Comparison of ENCODE assay signal across 8 mouse cellular contexts in the genomic region with DNA sequence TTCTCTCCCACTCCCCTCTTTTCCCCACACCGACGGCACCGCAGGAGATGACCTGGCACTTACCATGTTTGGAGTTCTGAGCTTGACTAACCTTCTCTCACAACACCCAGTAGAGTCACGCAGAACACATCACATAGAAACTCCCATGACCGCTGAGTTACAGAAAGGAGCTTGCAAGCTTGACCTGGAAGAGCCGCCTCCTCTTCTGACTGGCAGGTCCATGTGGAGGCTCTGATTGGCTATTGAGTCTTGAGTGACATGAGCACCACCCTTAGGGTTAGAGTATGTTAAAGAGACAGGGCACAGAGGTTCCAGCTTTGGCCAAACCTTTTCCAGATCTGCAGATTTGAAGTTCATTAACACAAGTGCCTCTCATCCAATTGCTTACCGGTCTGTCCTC. TPM values are rescaled to one million over a fixed set of nuclear protein-coding genes. Genes with fewer than 3 reads are reported as not detected.
DNase-seq lines count a peak whose midpoint lies in the region; ATAC-seq and TF ChIP-seq lines count a peak whose summit lies in the region.
"Not testable (repeated sequence)": the region's sequence is repeated elsewhere in the genome, so short reads cannot be mapped to it uniquely, and the experiment has no call there.

Gene Gm14326 (minus strand): TSS at position 153 of the 400 bp plus-strand sequence.

- 0% methylated on average over 3 of the region's 7 CpGs for WGBS in forebrain, embryonic 13.5 days
- 3% methylated on average over 4 of the region's 7 CpGs for WGBS in liver, embryonic 14.5 days (ENCODE audit: insufficient replicate concordance)
- WGBS in stomach, embryonic 14.5 days = 0% methylated on average over 3 of the region's 7 CpGs

- not testable (repeated sequence) for H3K36me3 ChIP-seq in forebrain, embryonic 13.5 days (ENCODE audit: poor library complexity, severe bottlenecking); liver, embryonic 14.5 days (replicated peaks; ENCODE audit: control insufficient read depth, insufficient read depth, low read depth); stomach, embryonic 14.5 days (ENCODE audit: control insufficient read depth, insufficient read depth, low read length)

- ATAC-seq in forebrain, embryonic 13.5 days; liver, embryonic 14.5 days (ENCODE audit: insufficient read depth); stomach, embryonic 14.5 days (ENCODE audit: insufficient number of reproducible peaks, insufficient read depth, low FRiP score, low read depth): not testable (repeated sequence)

- not testable (repeated sequence) for TF ChIP-seq CTCF in liver, embryonic 14.5 days (IDR thresholded peaks at IDR 0.05; ENCODE audit: low read depth)

- not testable (repeated sequence) for H3K27ac ChIP-seq in forebrain, embryonic 13.5 days; liver, embryonic 14.5 days; stomach, embryonic 14.5 days (ENCODE audit: low read length)

- H3K4me1 ChIP-seq in forebrain, embryonic 13.5 days; liver, embryonic 14.5 days (replicated peaks; ENCODE audit: control insufficient read depth in 2 of 2, insufficient read depth in 2 of 2, low read length in 1 of 2); stomach, embryonic 14.5 days (ENCODE audit: control insufficient read depth, insufficient read depth, low read length): not testable (repeated sequence)

- intact Hi-C loops in heart, postnatal 10 days (cut with DNase I) = not testable (repeated sequence)

- H3K4me2 ChIP-seq in forebrain, embryonic 13.5 days = peak within 1 kb of the TSS; percentile 55
- H3K4me2 ChIP-seq in liver, embryonic 14.5 days (ENCODE audit: low read depth) = peak within 1 kb of the TSS; percentile 46
- H3K4me2 ChIP-seq in stomach, embryonic 14.5 days (replicated peaks; ENCODE audit: low read depth, low read length) = peak within 1 kb of the TSS; percentile 25; the same call in 1 of the 2 replicates

- peak within 1 kb of the TSS; percentile 50 for H3K4me3 ChIP-seq in forebrain, embryonic 13.5 days
- H3K4me3 ChIP-seq in liver, embryonic 14.5 days (ENCODE audit: insufficient read depth in 1 of 2, low read depth in 2 of 2, low read length in 2 of 2) = peak within 1 kb of the TSS; percentile 45 to 62
- peak within 1 kb of the TSS; percentile 28 for H3K4me3 ChIP-seq in stomach, embryonic 14.5 days (ENCODE audit: low read depth, low read length)

- DNase-seq in B cell, adult 2 months = peak; percentile 63 to 64
- DNase-seq in brain, adult 2 months (ENCODE audit: low read depth, low spot score) = peak; percentile 64
- DNase-seq in heart, postnatal 10 days = peak; percentile 89 to 92
- DNase-seq in kidney, postnatal 36 days = peak; percentile 75 to 91
- DNase-seq in liver, embryonic 14.5 days (ENCODE audit: low read depth in 3 of 3, low spot score in 3 of 3) = peak in 2 of 3 experiments; percentile 0 to 23
- DNase-seq in natural killer cell, adult 2 months (ENCODE audit: low spot score in 2 of 2) = peak; percentile 65 to 67

- H3K9ac ChIP-seq in forebrain, embryonic 13.5 days = peak within 1 kb of the TSS; percentile 60
- not testable (repeated sequence) for H3K9ac ChIP-seq in liver, embryonic 14.5 days (replicated peaks); stomach, embryonic 14.5 days (replicated peaks; ENCODE audit: low read depth, low read length)

- TF ChIP-seq EP300 in liver, embryonic 14.5 days (IDR thresholded peaks at IDR 0.05; ENCODE audit: low read depth) = not testable (repeated sequence)

- H3K9me3 ChIP-seq in forebrain, embryonic 13.5 days (replicated peaks); liver, embryonic 14.5 days (ENCODE audit: control insufficient read depth, low read length); stomach, embryonic 14.5 days (ENCODE audit: control insufficient read depth, low read depth, low read length): not testable (repeated sequence)

- not testable (repeated sequence) for H3K27me3 ChIP-seq in forebrain, embryonic 13.5 days; liver, embryonic 14.5 days (ENCODE audit: control insufficient read depth, insufficient read depth, low read length); stomach, embryonic 14.5 days (ENCODE audit: control insufficient read depth, insufficient read depth, low read length)

RNA-seq across cellular contexts. Expression of gene Gm14326, which starts in this region (rescaled TPM):
- polyA plus RNA-seq in forebrain, embryonic 13.5 days (2015; fragmentation: Nextera tagmentation; extraction: Ambion mirVana) = 14.5 and 15.9 TPM in 2 replicates
- 10 to 100 TPM; 31.7 to 35.0 TPM for total RNA-seq in heart, postnatal 10 days (2021)
- polyA plus RNA-seq in liver, embryonic 14.5 days (2012; rRNA removed) = 0.89 and 2.0 TPM in 2 replicates
- polyA plus RNA-seq in liver, embryonic 14.5 days (2014; fragmentation: Nextera tagmentation; extraction: Ambion mirVana) = 4.7 TPM in 2 replicates
- polyA plus RNA-seq in stomach, embryonic 14.5 days (2014; fragmentation: Nextera tagmentation; extraction: Ambion mirVana) = 24.6 and 29.1 TPM in 2 replicates

Comparison
In these comparisons a context has a peak if more than half of its experiments do, and no peak if none do; other contexts are left out.
1. DNase-seq: peak in every context shown above with its lines; median percentile 90 in heart, postnatal 10 days; 83 in kidney, postnatal 36 days; 66 in natural killer cell, adult 2 months; 64 in brain, adult 2 months; 64 in B cell, adult 2 months; 12 in liver, embryonic 14.5 days.